Mouse (Mus musculus) left cerebral cortex, postnatal 10 days (tissue): Measurements from ENCODE around the gene Gm15091. TPM values are rescaled to one million over a fixed set of nuclear protein-coding genes. Genes with fewer than 3 reads are reported as not detected.
"Not testable (repeated sequence)": the region's sequence is repeated elsewhere in the genome, so short reads cannot be mapped to it uniquely, and the experiment has no call there.

Experiments
- DNase-seq, 2 experiments: peaks; one replicate each; pipeline ENCODE4 v3.0.0; 2021 to 2022; ENCODE audit warnings: low spot score in 2 of 2, mixed read lengths in 1 of 2; ENCODE audit errors: extremely low spot score in 1 of 2
- intact Hi-C: fragments of 180-260 bp; cut with DNase I; formaldehyde crosslinking; loops from one replicate; pipeline ENCODE4 v1.15.1; 2025
- total RNA-seq, 2 experiments: library from RNA; stranded (reverse); gene quantifications; 2 replicates each; pipeline ENCODE4 v1.2.3; 2021

Gene Gm15091
- total RNA-seq, result not detected

- DNase-seq, intact Hi-C loops: not testable (repeated sequence)
Observed at GRCm38 (mm10) chrX:149941355-149941754, at the start of gene Gm15091. Gene Gm15091 (plus strand): TSS chrX:149941655.

Other genes starting within 250 kb of the Gm15091 start
- gene Gm15097, start 157.2 kb upstream of the Gm15091 start, total RNA-seq, result not detected